Mouse (Mus musculus) neural tube, embryonic 13.5 days (tissue): Measurements from ENCODE around the gene Mef2d. TPM values are rescaled to one million over a fixed set of nuclear protein-coding genes. Genes with fewer than 3 reads are reported as not detected.
A peak's percentile ranks its signal among the peaks of the same experiment; 100 is the strongest.

Experiments used
- ATAC-seq: fragments of 200-750 bp; cut with Nextera tagmentation; 2 replicates; pipeline ENCODE4 v1.8.0; 2017; ENCODE audit warnings: low read depth, mild to moderate bottlenecking, moderate TSS enrichment, moderate library complexity
- H3K27ac ChIP-seq: fragments of 300-500 bp; sonication (generic); replicated peaks from 2 replicates; pipeline ENCODE4 v1.5.1; 2015; ENCODE audit warnings: moderate library complexity, mild to moderate bottlenecking, inconsistent platforms
- H3K27me3 ChIP-seq: fragments of 300-500 bp; sonication (generic); 2 replicates; pipeline ENCODE4 v1.6.1; 2015; ENCODE audit warnings: mild to moderate bottlenecking, inconsistent platforms
- H3K36me3 ChIP-seq: fragments of 300-500 bp; sonication (generic); 2 replicates; pipeline ENCODE4 v1.6.1; 2015; ENCODE audit warnings: mild to moderate bottlenecking, inconsistent platforms
- H3K4me1 ChIP-seq: fragments of 300-500 bp; sonication (generic); replicated peaks from 2 replicates; pipeline ENCODE4 v1.6.1; 2015; ENCODE audit warnings: inconsistent platforms
- H3K4me2 ChIP-seq: fragments of 300-500 bp; sonication (generic); 2 replicates; pipeline ENCODE4 v1.6.1; 2015; ENCODE audit warnings: inconsistent platforms, mild to moderate bottlenecking, moderate library complexity
- H3K4me3 ChIP-seq: fragments of 300-500 bp; sonication (generic); 2 replicates; pipeline ENCODE4 v1.5.1; 2015; ENCODE audit warnings: mild to moderate bottlenecking, inconsistent platforms
- H3K9ac ChIP-seq: fragments of 300-500 bp; sonication (generic); 2 replicates; pipeline ENCODE4 v1.6.1; 2015; ENCODE audit warnings: moderate library complexity, mild to moderate bottlenecking, inconsistent platforms
- H3K9me3 ChIP-seq: fragments of 300-500 bp; sonication (generic); 2 replicates; pipeline ENCODE4 v1.6.1; 2016; ENCODE audit warnings: inconsistent platforms
- WGBS: fragments of 180-500 bp; shearing (Covaris S2); methylation state at CpG from one replicate; pipeline ENCODE4 v1.1.7; 2015; 5-methylcytosine and 5-hydroxymethylcytosine counted together
- polyA plus RNA-seq: library from polyadenylated mRNA; unstranded; fragments of >200 nt; fragmentation: Nextera tagmentation; extraction: Ambion mirVana; gene quantifications from 2 replicates; pipeline ENCODE4 v1.2.1, GENCODE M21; 2015

Mef2d gene
- polyA plus RNA-seq, 1 experiment from 2014 or later: 15.9 TPM

- 77% methylated on average over 14 of the region's 14 CpGs for WGBS
- Histone ChIP-seq H3K4me2 (no peak overlapping the region), H3K27ac (no peak overlapping the region), H3K4me1 (no peaks in the 10 kb centered on the region), H3K27me3 (no peaks in the 10 kb centered on the region), H3K9me3 (no peaks in the 10 kb centered on the region), H3K9ac (no peak overlapping the region), H3K36me3 (0 out of 2 replicates have a peak, but pooled peaks cover 2% of the 10 kb centered on the region), H3K4me3 (no peak overlapping the region)
- no peak for ATAC-seq
These were observed 20.7 kb upstream of the Mef2d start for GRCm38 (mm10) chr3:88121164-88122131.

DNA sequence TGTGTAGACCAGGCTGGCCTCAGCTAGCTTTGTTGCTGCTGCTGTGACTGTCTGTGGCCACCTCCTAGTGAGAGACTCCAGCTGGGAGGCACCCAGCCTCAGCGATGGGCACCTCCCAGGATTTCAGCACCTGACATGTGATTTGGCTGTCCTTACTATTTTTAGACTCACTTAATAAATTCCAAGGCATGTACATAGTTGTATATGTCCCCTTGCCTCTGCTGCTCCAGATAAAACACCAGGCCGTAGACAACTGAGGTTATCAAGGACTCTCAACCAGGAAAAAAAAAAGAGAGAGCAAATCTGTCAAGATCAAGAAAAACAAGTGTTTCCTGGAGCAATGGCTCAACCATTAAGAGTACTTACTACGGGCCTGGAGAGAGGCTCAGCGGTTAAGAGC, 17.0 kb upstream of the Mef2d start:
- Histone ChIP-seq H3K4me1 (no peaks in the 10 kb centered on the region), H3K9ac (no peak overlapping the region), H3K9me3 (no peaks in the 10 kb centered on the region), H3K27ac (no peak overlapping the region), H3K36me3 (no peaks in the 10 kb centered on the region), H3K4me3 (no peak overlapping the region), H3K27me3 (no peaks in the 10 kb centered on the region), H3K4me2 (no peak overlapping the region)
- no peak for ATAC-seq
- 83% methylated on average over 4 of the region's 4 CpGs for WGBS

DNA sequence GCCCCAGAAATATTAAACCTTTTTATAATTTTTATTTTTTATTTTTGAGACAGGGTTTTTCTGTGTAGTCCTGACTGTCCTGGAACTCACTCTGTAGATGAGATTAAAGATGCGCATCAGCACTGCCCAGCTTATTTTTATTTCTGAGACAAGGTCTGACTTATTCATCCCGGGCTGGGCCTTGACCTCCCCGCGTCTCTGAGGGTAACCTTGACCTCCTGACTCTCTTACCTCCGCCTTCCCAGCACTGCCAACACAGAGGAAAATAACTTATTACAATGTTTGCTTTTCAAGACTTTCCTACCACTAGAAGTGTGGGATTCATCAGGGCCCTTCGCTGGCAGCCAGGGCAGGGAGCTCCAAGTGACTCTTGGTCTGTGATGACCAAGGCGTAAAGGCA, 16.0 kb upstream of the Mef2d start:
- no peak for ATAC-seq
- Histone ChIP-seq H3K4me3 (no peak overlapping the region), H3K4me1 (no peaks in the 10 kb centered on the region), H3K27me3 (no peaks in the 10 kb centered on the region), H3K27ac (no peak overlapping the region), H3K4me2 (no peak overlapping the region), H3K9ac (no peak overlapping the region), H3K36me3 (no peaks in the 10 kb centered on the region), H3K9me3 (no peaks in the 10 kb centered on the region)
- WGBS: 82% methylated on average over 7 of the region's 7 CpGs

DNA sequence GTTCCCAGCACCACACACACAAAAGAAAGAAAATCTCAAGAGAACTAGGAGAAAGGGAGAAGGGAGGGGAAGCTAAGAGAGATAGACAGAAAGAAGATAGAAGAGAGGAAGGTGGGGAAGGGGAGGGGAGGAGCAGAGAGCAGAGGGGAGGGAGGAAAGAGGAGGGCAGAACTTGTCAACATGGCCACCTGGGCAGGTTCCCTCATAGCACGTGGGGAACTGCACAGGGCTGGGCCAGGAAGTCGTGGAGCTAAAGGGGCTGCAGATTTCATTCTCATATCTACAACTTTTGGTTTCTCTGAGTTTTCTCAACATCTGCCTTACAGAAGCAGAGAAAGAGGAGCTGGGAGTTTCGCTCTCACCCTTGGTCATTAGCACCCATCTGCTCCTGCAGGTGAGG, 14.5 kb upstream of the Mef2d start:
- no peak overlapping the region for H3K9ac ChIP-seq
- no peak for ATAC-seq
- H3K4me3 ChIP-seq: no peak overlapping the region
- H3K4me1 ChIP-seq: no peaks in the 10 kb centered on the region
- no peaks in the 10 kb centered on the region for H3K36me3 ChIP-seq
- H3K27me3 ChIP-seq: no peaks in the 10 kb centered on the region
- no peak overlapping the region for H3K4me2 ChIP-seq
- no peaks in the 10 kb centered on the region for H3K9me3 ChIP-seq
- WGBS: 73% methylated on average over 3 of the region's 3 CpGs
- H3K27ac ChIP-seq: no peak overlapping the region

DNA sequence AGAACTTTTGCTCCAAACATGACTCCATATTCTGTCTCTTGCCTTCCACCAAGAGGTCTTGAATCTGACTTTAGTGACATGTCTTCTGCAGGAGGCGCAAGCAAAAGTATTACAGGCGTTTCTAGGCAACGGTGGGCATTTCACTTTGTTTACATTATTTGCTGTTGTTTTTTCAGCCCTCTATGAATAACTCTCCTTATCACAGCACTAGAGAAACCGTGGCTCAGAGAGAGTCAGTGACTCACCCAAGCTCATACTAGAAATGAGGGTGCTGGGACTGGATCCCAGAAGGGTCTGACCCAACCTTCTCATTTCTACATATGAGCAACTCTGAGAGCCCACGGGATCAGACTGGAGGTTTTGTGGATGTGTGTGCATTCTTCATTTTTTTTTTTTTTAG, 14.1 kb upstream of the Mef2d start:
- no peak overlapping the region for H3K4me3 ChIP-seq
- 83% methylated on average over 5 of the region's 5 CpGs for WGBS
- H3K9me3 ChIP-seq: no peaks in the 10 kb centered on the region
- no peak overlapping the region for H3K27ac ChIP-seq
- ATAC-seq: no peak
- H3K27me3 ChIP-seq: no peaks in the 10 kb centered on the region
- H3K36me3 ChIP-seq: no peaks in the 10 kb centered on the region
- H3K4me2 ChIP-seq: no peak overlapping the region
- no peak overlapping the region for H3K9ac ChIP-seq
- H3K4me1 ChIP-seq: no peaks in the 10 kb centered on the region

DNA sequence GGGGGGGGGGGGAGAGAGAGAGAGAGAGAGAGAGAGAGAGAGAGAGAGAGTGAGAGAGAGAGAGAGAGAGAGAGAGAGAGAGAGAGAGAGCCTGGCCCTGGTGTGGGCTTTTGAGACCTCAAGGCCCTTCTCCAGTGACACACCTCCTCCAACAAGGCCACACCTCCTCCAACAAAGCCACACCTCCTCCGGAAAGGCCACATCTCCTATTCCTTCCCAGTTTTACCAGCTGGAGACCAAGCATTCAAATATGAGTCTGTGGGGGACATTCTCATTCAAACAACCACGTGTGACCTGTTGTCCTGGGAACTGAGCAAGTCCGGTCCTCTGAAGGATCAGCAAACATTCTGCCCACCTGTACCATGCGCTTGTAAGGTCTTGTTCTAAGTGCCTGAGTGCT, 13.2 kb upstream of the Mef2d start:
- Histone ChIP-seq H3K9me3 (no peaks in the 10 kb centered on the region), H3K27me3 (no peaks in the 10 kb centered on the region), H3K4me3 (no peak overlapping the region), H3K36me3 (no peaks in the 10 kb centered on the region), H3K9ac (no peak overlapping the region), H3K4me1 (no peaks in the 10 kb centered on the region), H3K27ac (no peak overlapping the region), H3K4me2 (no peak overlapping the region)
- no peak for ATAC-seq
- WGBS: 52% methylated on average over 4 of the region's 4 CpGs

DNA sequence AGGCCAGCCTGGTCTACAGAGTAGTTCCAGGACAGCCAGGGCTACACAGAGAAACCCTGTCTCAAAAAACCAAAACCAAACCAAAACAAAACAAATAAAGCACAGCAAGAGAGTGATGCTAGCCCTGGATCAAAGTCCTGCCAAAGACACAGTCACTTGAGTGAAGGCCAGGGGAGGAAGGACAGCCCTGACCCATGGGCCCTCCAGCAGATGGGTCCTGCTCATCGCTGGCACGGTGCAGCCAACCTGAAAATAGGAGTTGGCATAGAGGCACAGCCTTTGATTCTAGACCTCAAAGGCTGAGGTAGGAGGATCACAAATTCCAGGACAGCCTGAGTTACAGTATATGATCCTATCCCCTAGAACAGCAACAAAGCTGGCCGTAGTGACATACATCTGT, 11.1 kb upstream of the Mef2d start:
- 94% methylated on average over 3 of the region's 3 CpGs for WGBS
- no peak for ATAC-seq

DNA sequence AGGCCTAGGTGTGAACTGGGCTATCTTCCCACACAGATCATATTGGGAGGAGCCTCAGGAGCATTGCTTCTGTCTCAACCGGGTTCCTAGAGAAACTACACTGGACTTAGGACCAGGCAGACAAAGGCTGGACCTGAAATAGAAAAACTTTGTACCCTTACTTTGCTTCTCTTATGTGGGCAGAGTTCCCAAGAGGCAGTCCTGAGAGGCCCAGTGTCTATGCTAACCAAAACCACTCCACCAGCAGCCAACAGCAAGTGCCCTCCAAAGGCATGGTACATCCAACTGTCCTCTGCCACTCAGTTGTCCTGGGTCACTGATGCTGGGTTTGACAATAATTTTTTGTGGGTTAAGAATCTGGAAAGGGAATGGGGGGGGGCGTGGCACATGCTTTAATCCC, 9.7 kb upstream of the Mef2d start:
- WGBS: 70% methylated on average over 2 of the region's 2 CpGs

More for the DNA sequence above, 11.1 kb upstream of the Mef2d start:
- H3K9me3 ChIP-seq: no peaks in the 10 kb centered on the region
- H3K36me3 ChIP-seq: no peaks in the 10 kb centered on the region
- no peak overlapping the region for H3K27ac ChIP-seq
- no peak overlapping the region for H3K4me2 ChIP-seq
- no peaks in the 10 kb centered on the region for H3K4me1 ChIP-seq
- H3K27me3 ChIP-seq: no peaks in the 10 kb centered on the region
- H3K4me3 ChIP-seq: no peak overlapping the region
- no peak overlapping the region for H3K9ac ChIP-seq

DNA sequence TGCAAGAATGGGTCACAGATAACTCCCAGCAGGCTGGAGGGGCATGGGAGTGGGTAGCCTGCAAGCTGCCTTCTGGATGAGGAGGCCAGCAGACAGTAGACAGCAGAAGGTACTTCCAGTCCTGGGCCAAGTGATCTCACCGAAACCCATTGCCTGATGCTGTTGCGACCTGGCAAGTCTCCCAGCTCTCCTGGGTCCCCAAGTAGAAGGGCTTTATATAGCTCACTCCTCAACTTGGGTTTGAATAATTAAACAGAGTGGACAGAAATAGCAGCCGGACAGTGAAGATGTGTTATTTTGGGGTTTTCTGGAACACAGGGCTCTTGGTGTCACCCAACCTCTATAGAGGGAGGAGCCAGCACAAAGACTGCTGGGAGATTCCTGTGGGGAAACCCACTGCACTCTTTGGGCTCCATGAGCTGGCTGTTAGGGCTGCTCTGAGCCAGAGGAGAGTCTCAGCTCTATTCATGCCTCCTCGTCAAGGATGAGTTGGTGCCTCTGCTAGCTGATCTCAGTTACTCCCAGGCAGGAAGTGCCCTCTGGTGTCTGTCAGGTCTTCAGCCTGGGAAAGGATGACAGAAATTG, 8.9 kb upstream of the Mef2d start:
- Histone ChIP-seq H3K9ac (no peak overlapping the region), H3K36me3 (no peaks in the 10 kb centered on the region), H3K4me1 (peaks cover 12% of the 10 kb centered on the region; the same call in 1 of the 2 replicates), H3K27ac (no peak overlapping the region), H3K4me2 (no peak overlapping the region), H3K27me3 (no peaks in the 10 kb centered on the region), H3K4me3 (no peak overlapping the region), H3K9me3 (no peaks in the 10 kb centered on the region)
- 71% methylated on average over 4 of the region's 4 CpGs for WGBS
- no peak for ATAC-seq

More for the DNA sequence above, 9.7 kb upstream of the Mef2d start:
- no peak overlapping the region for H3K9ac ChIP-seq
- H3K27me3 ChIP-seq: no peaks in the 10 kb centered on the region
- H3K9me3 ChIP-seq: no peaks in the 10 kb centered on the region
- H3K4me1 ChIP-seq: peaks cover 6% of the 10 kb centered on the region; the same call in 1 of the 2 replicates
- no peak overlapping the region for H3K4me2 ChIP-seq
- no peak overlapping the region for H3K27ac ChIP-seq
- ATAC-seq: no peak
- no peak overlapping the region for H3K4me3 ChIP-seq
- H3K36me3 ChIP-seq: no peaks in the 10 kb centered on the region

DNA sequence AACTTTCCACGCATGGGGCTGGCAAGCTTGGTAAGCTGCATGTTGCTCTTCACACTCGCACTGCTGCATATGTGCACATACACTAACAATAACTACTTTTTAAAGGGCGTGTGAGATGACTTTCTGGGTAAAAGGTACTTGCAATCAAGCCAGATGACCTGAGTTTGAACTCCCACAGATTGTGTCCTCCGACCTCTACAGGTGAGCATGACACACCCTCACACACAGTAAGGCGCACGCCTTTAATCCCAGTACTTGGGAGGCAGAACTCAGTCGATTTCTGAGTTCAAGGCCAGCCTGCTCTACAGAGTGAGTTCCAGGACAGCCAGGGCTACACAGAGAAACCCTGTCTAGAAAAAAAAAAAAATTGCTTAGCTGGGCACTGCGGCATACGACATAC, 5.8 kb upstream of the Mef2d start:
- no peak overlapping the region for H3K4me3 ChIP-seq
- no peak overlapping the region for H3K4me2 ChIP-seq
- ATAC-seq: no peak
- H3K9ac ChIP-seq: no peak overlapping the region
- peaks cover 38% of the 10 kb centered on the region for H3K4me1 ChIP-seq
- H3K36me3 ChIP-seq: no peaks in the 10 kb centered on the region
- WGBS: 84% methylated on average over 9 of the region's 9 CpGs
- peaks cover 17% of the 10 kb centered on the region for H3K27me3 ChIP-seq
- H3K27ac ChIP-seq: no peak overlapping the region
- H3K9me3 ChIP-seq: no peaks in the 10 kb centered on the region

DNA sequence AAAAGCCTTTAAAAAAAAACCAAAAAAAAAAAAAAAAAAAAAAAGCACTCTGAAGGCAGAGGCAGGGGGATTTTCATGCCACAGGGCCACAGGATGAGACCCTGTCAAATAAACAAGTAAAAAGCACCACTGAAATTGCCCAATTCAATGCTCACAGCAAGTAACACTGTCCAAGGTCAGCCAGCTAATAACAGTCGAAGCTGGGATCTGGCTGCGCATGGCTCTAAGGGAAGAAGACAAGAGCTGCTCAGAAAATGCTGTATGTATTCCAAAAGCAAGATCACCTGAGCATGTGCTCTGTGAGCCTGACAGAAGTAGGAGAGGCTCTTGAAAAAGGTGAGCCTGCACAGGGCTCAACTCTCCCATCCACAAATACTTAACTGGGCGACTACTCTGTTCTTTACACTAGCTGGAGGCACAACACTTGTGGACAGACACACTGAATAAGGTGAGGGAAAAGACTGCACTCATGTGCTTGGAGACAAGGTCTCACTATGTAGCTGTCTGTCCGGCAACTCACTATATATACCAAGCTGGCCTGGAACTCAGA, 5.2 kb upstream of the Mef2d start:
- no peak overlapping the region for H3K27ac ChIP-seq
- no peaks in the 10 kb centered on the region for H3K36me3 ChIP-seq
- peaks cover 17% of the 10 kb centered on the region for H3K27me3 ChIP-seq
- no peak for ATAC-seq
- H3K9ac ChIP-seq: 0 out of 2 replicates have a peak overlapping the region, but pooled peaks have one; percentile 31
- H3K4me2 ChIP-seq: peak overlapping the region; percentile 97
- H3K4me3 ChIP-seq: no peak overlapping the region
- peaks cover 42% of the 10 kb centered on the region for H3K4me1 ChIP-seq
- no peaks in the 10 kb centered on the region for H3K9me3 ChIP-seq
- WGBS: 80% methylated on average over 4 of the region's 4 CpGs

DNA sequence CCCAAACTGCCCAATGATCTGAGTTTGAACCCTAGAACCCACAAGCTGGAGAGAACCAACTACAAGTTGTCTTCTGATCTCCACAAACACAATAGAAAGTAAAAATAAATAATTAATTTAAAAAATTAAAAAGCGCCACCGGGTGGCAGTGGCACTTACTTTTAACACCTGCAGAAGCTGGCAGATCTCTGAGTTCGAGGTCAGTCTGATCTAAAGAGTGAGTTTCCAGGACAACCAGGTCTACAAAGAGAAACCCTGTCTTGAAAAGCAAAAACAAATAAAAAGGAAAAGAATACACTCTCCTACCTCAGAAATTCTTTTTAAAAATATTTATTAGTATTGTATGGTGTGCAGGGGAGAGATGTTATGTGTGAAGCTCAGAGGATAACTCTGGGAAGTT, 4.4 kb upstream of the Mef2d start:
- Histone ChIP-seq H3K9ac (peak overlapping the region; percentile 72), H3K4me2 (peak overlapping the region; percentile 97), H3K27me3 (peaks cover 17% of the 10 kb centered on the region), H3K36me3 (no peaks in the 10 kb centered on the region), H3K9me3 (no peaks in the 10 kb centered on the region), H3K27ac (peak overlapping the region; percentile 99), H3K4me1 (peaks cover 42% of the 10 kb centered on the region), H3K4me3 (peak overlapping the region; percentile 55)
- no peak for ATAC-seq
- WGBS: 12% methylated on average over 3 of the region's 3 CpGs
